Mouse (Mus musculus) erythroblast, embryonic 14.5 days (primary cell): ENCODE results near the gene Trmt112.

Experiments used
- GATA1 ChIP-seq: IDR thresholded peaks from 2 replicates; pipeline ENCODE4 v1.6.1; 2012; ENCODE audit warnings: low read length, inconsistent platforms, mixed read lengths
- TAL1 ChIP-seq: IDR thresholded peaks from 3 replicates; pipeline ENCODE4 v1.6.1; 2012; ENCODE audit warnings: low read length, inconsistent platforms, mixed read lengths

- TF ChIP-seq TAL1 (no peak), GATA1 (no peak)
These were observed 41.2 kb downstream of the Trmt112 start for GRCm38 (mm10) chr19:6950613-6951153.
